Mouse (Mus musculus) retina, postnatal 7 days (tissue): ENCODE data around the gene Foxa3.
"Not testable (repeated sequence)": the region's sequence is repeated elsewhere in the genome, so short reads cannot be mapped to it uniquely, and the experiment has no call there.

Experiments used
- DNase-seq: peaks from one replicate; pipeline ENCODE4 v3.0.0-alpha.2; 2012; ENCODE audit warnings: low read depth, low spot score

Gene Foxa3

GRCm38 (mm10) chr7:19023357-19023814, at the start of gene Foxa3:
Gene Foxa3 (minus strand): TSS chr7:19023538.
- DNase-seq: no peak

- DNase-seq: not testable (repeated sequence)
Observed at GRCm38 (mm10) chr7:19071024-19071423, 47.7 kb upstream of the Foxa3 start.

- DNase-seq: no peak
Observed at GRCm38 (mm10) chr7:19069500-19069899, 46.2 kb upstream of the Foxa3 start.

GRCm38 (mm10) chr7:19068707-19069106, 45.4 kb upstream of the Foxa3 start:
- DNase-seq: no peak

GRCm38 (mm10) chr7:19067935-19068334, 44.6 kb upstream of the Foxa3 start:
- DNase-seq: no peak

- DNase-seq: no peak
Observed at GRCm38 (mm10) chr7:19067063-19067462, 43.7 kb upstream of the Foxa3 start.

- DNase-seq: no peak
Observed at GRCm38 (mm10) chr7:19065896-19066295, 42.6 kb upstream of the Foxa3 start.

- DNase-seq: no peak
Observed at GRCm38 (mm10) chr7:19057405-19057804, 34.1 kb upstream of the Foxa3 start.

- no peak for DNase-seq
Observed at GRCm38 (mm10) chr7:19055108-19055507, 31.8 kb upstream of the Foxa3 start.

GRCm38 (mm10) chr7:19054777-19055076, 31.4 kb upstream of the Foxa3 start:
- no peak for DNase-seq

GRCm38 (mm10) chr7:19054047-19054776, 30.9 kb upstream of the Foxa3 start, which contains the start of gene Rsph6a:
Gene Rsph6a (plus strand): TSS chr7:19054690.
- peak; percentile 56 for DNase-seq

- DNase-seq: no peak
Observed at GRCm38 (mm10) chr7:19053136-19053532, 29.8 kb upstream of the Foxa3 start.

GRCm38 (mm10) chr7:19052345-19053135, 29.2 kb upstream of the Foxa3 start:
- no peak for DNase-seq

GRCm38 (mm10) chr7:19051161-19051560, 27.8 kb upstream of the Foxa3 start:
- DNase-seq: no peak

GRCm38 (mm10) chr7:19050172-19050571, 26.8 kb upstream of the Foxa3 start:
- no peak for DNase-seq

GRCm38 (mm10) chr7:19049252-19049651, 25.9 kb upstream of the Foxa3 start:
- DNase-seq: no peak

GRCm38 (mm10) chr7:19048006-19048527, 24.7 kb upstream of the Foxa3 start:
- no peak for DNase-seq

GRCm38 (mm10) chr7:19046286-19047069, 23.1 kb upstream of the Foxa3 start:
- no peak for DNase-seq

GRCm38 (mm10) chr7:19044616-19045015, 21.3 kb upstream of the Foxa3 start:
- DNase-seq: no peak

GRCm38 (mm10) chr7:19031641-19032040, 8.3 kb upstream of the Foxa3 start:
- no peak for DNase-seq

- peak; percentile 43 for DNase-seq
Observed at GRCm38 (mm10) chr7:19029084-19029653, 5.8 kb upstream of the Foxa3 start.

- DNase-seq: no peak
Observed at GRCm38 (mm10) chr7:19028067-19028466, 4.7 kb upstream of the Foxa3 start.
